Mouse (Mus musculus): ENCODE data around the gene Hcrt.

Gene Hcrt

DNA sequence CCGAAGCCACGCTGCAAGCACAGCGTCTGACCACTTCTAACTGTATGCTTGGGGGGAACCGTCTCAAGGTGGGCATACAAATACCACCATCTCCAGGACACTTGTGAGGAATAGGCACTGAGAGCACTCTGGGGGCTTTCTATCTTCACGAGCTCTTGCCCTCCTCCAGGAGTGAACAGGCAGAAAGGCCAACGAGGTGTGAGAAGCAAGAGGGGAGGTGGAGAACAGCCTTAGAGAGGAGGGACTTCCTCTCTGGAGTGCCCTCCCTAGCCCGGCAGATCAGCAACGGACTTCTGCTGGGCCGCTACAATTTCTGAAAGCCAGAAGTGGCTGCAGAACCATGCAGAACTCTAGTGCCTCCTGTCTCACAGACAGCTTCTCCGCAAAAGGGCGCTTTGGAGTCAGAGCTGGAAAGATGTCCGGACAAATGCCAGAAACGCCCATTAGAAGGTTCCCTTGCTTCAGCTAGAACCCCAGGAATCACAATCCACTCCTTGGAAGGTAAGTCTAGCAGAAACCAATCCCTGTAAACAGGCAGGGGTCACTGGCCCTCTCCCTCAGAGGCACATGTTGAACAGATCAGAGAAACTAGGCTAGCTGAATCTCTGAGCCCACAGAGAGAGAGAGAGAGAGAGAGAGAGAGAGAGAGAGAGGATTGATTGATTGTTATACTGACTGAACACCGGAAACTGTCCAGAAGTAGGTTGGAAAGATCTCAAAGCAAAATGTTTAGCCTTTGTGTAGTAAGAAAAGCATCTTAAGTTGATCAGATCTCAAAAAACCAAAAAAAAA lies 26.6 kb downstream of the Hcrt start:
- DNase-seq (ENCODE audit: inconsistent ontology term), result no peak

- no peak for DNase-seq (ENCODE audit: inconsistent ontology term)
These were observed 27.4 kb downstream of the Hcrt start for GRCm38 (mm10) chr11:100735134-100735865.

GRCm38 (mm10) chr11:100730477-100731205 lies 32.1 kb downstream of the Hcrt start:
- DNase-seq (ENCODE audit: inconsistent ontology term), result no peak

DNA sequence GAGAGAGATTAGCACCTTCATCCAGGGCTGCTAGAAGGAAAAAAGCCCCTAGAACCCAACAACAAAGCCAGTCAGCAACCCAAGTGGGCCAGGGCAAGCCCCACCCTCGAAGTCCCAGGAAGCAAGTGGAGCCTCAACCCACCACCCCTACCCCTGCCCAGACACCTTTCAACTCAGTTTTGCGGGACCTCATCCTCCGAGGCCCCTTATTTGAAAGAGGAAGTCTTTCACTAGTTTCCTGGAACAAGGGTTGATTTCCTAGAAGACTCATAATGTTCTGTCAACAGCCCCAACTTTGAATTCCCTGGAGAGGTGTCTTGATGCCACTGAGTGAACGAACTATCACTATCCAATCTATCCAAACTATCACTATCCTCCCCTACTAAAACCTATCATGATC lies 32.8 kb downstream of the Hcrt start:
- no peak for DNase-seq (ENCODE audit: inconsistent ontology term)

DNA sequence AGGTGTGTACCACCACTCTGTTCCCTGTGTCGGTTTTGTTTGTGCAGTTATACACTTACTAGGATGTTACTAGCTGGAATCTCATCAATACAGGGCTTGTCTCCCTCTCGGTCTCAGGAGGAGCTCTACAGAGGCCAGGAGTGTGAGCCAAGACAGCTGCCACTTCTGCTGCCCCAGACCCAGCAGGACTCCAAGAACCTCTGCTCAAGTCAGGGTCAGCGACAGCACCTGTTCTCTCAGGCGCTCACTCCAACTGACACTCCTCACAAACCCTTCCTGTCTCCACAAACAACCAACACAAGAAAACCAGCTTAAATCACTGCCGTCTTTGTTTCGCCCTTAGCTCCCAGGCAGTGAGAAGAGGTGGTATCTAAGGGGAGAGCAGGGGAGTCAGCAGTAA lies 34.1 kb downstream of the Hcrt start:
- DNase-seq (ENCODE audit: inconsistent ontology term), result no peak

- no peak for DNase-seq (ENCODE audit: inconsistent ontology term)
These were observed 35.5 kb downstream of the Hcrt start for GRCm38 (mm10) chr11:100727201-100727600.

DNA sequence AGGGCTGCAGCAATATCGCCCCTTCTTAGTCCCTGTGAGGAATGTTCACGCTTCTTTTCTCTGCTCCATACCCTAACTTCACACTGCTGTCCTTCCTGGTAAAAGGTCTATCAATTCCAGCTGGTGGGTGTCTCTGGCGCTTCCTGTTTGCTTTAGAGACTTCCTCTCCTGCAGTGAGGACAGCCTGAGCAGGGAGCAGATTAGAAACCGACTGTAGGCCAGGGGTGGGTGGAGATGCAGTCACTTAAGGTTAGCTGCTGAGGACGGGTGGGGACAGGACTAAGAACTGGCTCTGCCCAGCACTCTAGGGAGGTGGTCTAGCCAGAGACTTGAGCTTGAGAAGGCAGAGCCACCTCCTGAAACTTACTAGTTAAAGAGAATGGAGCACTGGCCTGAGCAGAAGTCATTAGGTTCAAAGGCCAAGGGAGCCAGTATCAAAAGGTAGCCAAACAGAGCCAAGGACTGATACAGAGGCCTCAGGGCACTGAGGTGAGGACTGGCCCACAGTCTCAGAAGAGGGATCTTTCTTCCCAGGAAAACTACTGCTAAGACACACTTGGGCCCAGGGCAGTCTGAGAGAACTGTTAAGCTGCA lies 37.7 kb downstream of the Hcrt start:
- DNase-seq (ENCODE audit: inconsistent ontology term), result no peak

DNA sequence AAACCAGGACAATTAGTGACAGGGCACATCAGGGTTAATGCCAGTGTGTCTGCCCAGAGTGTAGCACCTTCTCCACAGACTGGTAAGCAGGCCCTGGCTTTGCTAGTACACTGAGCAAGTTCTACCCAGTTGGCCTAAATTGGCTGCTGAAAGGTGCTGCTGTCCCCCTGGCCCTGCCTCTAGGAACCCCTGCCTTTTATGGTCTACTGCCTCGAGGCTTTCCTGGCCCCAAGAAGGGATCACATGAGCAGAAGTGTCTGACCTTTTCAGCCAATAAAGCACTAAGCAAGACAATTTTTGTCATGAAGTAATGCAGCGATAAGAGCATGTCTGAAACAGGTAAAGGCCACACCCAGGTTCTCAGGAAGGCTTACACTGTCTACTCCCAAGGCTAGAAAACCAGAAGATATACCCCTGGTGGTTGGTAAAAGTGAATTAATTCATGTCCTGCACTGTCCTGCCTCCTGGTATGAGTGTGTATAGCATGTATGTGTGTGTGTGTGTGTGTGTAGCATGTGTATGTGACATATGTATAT lies 40.2 kb downstream of the Hcrt start:
- no peak for DNase-seq (ENCODE audit: inconsistent ontology term)

DNA sequence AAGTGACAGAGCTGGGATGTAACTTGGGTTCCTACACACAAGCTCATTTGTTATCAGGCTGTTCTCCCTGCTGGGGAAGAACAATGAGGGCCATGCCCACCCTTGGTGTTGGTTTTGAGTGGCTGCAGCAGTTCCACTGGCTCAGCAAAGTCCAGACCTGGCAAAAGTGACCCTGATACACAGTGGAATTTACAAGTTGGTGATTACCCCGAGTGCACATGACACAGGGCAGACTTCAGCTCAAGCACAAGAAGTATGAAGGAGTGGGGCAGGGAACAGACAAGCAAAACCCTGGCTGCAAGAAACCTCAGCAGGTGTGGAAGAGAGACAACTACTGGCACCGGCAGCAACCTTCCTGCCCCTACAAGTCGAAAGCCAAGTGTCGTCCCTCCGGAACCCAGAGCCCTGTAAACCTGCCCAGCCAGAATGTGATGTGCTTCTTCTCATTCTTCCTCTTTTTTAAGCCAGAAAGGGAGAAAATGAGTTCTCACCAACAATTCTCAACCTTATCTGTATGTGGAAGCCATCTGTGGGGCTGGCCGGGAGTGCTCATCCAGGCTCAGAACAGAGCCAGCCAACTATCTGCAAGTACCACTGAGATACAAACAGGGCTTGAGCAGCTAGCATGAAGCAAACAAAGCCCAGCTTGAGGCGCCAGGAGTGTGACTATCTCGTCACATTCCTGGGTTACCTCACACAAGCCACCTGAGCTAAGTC lies 40.8 kb downstream of the Hcrt start:
- peak; percentile 56 for DNase-seq (ENCODE audit: inconsistent ontology term)

GRCm38 (mm10) chr11:100721254-100721653 lies 41.5 kb downstream of the Hcrt start:
- peak; percentile 28 for DNase-seq (ENCODE audit: inconsistent ontology term)

DNA sequence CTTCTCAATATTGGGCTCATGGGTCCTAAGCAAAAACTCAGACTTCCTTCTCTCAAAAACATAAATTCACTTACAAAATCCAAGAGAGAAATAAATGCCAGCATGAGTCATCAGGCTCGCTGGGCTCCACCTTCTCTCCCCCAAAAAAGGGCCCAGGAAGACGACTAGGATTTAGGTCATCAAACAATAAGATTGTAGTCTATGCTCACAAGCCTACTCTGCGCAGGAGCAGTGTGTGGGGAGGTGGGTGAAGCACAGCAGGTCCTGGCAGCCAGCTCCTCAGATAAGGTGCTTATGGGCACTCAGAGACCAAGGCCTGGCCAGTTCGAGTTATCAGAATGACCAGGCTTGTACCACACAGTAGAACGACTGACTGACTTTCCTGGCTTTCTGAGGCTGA lies 42.4 kb downstream of the Hcrt start:
- peak; percentile 57 for DNase-seq (ENCODE audit: inconsistent ontology term)

- DNase-seq (ENCODE audit: inconsistent ontology term), result no peak
These were observed 42.8 kb downstream of the Hcrt start for GRCm38 (mm10) chr11:100719893-100720292.

DNA sequence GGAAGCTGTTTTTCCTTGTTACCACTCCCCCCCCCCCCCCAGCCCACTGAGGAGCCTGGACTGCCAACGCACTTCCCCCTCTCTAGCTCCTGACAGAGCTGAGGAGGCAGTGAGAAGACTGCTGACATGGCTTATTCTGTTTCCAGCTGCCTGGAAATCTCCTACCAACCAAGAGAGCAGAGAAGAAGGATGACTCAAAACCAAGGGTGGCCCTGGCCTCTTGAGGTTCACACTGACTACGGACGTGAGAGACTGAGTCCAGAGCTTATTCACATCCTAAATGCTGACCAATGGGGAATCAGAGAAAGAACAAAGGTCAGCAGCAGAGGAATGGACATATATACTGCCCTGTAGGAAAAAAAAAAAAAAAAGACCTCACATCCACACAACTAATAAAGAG lies 43.4 kb downstream of the Hcrt start:
- DNase-seq (ENCODE audit: inconsistent ontology term), result no peak

DNA sequence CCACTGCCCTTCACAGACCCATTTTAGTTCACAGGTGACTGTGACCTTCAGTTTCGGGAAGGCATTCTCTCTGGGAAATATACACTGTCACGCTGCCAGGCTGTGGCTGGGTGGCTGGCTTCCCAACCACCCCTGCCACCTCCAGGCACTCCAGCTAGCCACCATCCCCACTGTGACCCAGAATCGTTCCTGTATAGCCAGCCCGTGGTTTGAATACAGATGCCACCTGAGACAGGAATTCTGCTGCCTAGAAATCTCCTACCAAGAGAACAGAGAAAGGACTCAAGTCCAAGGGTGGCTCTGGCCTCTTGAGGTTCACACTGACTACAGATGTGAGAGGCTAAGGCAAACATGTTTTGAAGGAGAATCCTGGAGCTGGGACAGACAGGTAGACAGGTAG lies 43.9 kb downstream of the Hcrt start:
- no peak for DNase-seq (ENCODE audit: inconsistent ontology term)

GRCm38 (mm10) chr11:100718462-100718861 lies 44.3 kb downstream of the Hcrt start:
- DNase-seq (ENCODE audit: inconsistent ontology term), result no peak

DNA sequence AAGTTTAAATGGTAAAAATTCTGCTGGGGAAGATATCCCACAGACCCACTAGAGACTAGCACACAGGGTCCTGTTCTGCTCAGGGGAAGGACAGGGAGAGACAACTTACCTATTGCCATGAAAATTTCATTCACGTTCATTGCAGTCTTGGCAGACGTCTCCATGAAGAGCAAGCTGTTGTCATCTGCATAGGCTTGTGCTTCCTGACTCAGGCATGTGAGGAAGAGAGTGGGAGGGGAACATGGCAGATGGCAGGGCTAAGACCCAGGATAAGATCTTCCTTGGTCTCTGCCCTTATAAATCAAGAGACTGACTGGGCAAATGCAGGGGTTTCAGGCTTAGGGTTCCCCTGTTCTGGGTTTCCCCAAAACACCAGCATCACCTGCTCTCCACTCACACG lies 46.1 kb downstream of the Hcrt start:
- DNase-seq (ENCODE audit: inconsistent ontology term), result no peak

- no peak for DNase-seq (ENCODE audit: inconsistent ontology term)
These were observed 47.8 kb downstream of the Hcrt start for GRCm38 (mm10) chr11:100714948-100715347.

GRCm38 (mm10) chr11:100714534-100714915 lies 48.2 kb downstream of the Hcrt start:
- DNase-seq (ENCODE audit: inconsistent ontology term), result peak; percentile 59

- no peak for DNase-seq (ENCODE audit: inconsistent ontology term)
These were observed 48.8 kb downstream of the Hcrt start, which contains the start of gene Hspb9 for GRCm38 (mm10) chr11:100713735-100714533. Gene Hspb9, plus strand, starts transcription at chr11:100713850.

GRCm38 (mm10) chr11:100713174-100713573 lies 49.6 kb downstream of the Hcrt start:
- DNase-seq (ENCODE audit: inconsistent ontology term), result no peak

All from Muller cell, postnatal 12 days (primary cell).